Mouse (Mus musculus) midbrain, embryonic 11.5 days (tissue): ENCODE measurements around the gene Usp7. TPM values are rescaled to one million over a fixed set of nuclear protein-coding genes. Genes with fewer than 3 reads are reported as not detected.

Experiments used
- ATAC-seq: fragments of 200-750 bp; cut with Nextera tagmentation; 2 replicates; pipeline ENCODE4 v1.8.0; 2017; ENCODE audit warnings: moderate TSS enrichment, moderate library complexity; ENCODE audit not compliant: low FRiP score
- DNase-seq: peaks from one replicate; pipeline ENCODE4 v3.0.0; 2015; ENCODE audit warnings: low spot score; ENCODE audit errors: missing footprints
- H3K27ac ChIP-seq: fragments of 300-500 bp; sonication (generic); 2 replicates; pipeline ENCODE4 v1.5.1; 2014; ENCODE audit warnings: low read depth, low read length
- H3K27me3 ChIP-seq: fragments of 300-500 bp; sonication (generic); 2 replicates; pipeline ENCODE4 v1.6.1; 2014; ENCODE audit warnings: mild to moderate bottlenecking, low read length, moderate library complexity, mixed read lengths; ENCODE audit not compliant: control insufficient read depth, insufficient read depth
- H3K36me3 ChIP-seq: fragments of 300-500 bp; sonication (generic); 2 replicates; pipeline ENCODE4 v1.6.1; 2014; ENCODE audit warnings: mild to moderate bottlenecking, low read length, moderate library complexity, mixed read lengths; ENCODE audit not compliant: control insufficient read depth, insufficient read depth
- H3K4me1 ChIP-seq: fragments of 300-500 bp; sonication (generic); 2 replicates; pipeline ENCODE4 v1.6.1; 2014; ENCODE audit warnings: low read length; ENCODE audit not compliant: control insufficient read depth, insufficient read depth
- H3K4me2 ChIP-seq: fragments of 300-500 bp; sonication (generic); 2 replicates; pipeline ENCODE4 v1.6.1; 2014; ENCODE audit warnings: mild to moderate bottlenecking, moderate library complexity
- H3K4me3 ChIP-seq: fragments of 300-500 bp; sonication (generic); 2 replicates; pipeline ENCODE4 v1.5.1; 2014; ENCODE audit warnings: low read depth, low read length
- H3K9ac ChIP-seq: fragments of 300-500 bp; sonication (generic); 2 replicates; pipeline ENCODE4 v1.6.1; 2014; ENCODE audit warnings: low read length
- H3K9me3 ChIP-seq: fragments of 300-500 bp; sonication (generic); 2 replicates; pipeline ENCODE4 v1.6.1; 2016; ENCODE audit warnings: low read length; ENCODE audit not compliant: control insufficient read depth
- WGBS: fragments of 180-500 bp; shearing (Covaris S2); extraction: QIAGEN DNeasy Blood & Tissue Kit; methylation state at CpG from one replicate; pipeline ENCODE4 v1.1.7; 2014; 5-methylcytosine and 5-hydroxymethylcytosine counted together
- polyA plus RNA-seq: library from polyadenylated mRNA; unstranded; fragments of >200 nt; fragmentation: Nextera tagmentation; extraction: Ambion mirVana; gene quantifications from 2 replicates; pipeline ENCODE4 v1.2.1, GENCODE M21; 2014

Gene Usp7
- polyA plus RNA-seq, 1 experiment from 2014 or later: 35.7 TPM

DNA sequence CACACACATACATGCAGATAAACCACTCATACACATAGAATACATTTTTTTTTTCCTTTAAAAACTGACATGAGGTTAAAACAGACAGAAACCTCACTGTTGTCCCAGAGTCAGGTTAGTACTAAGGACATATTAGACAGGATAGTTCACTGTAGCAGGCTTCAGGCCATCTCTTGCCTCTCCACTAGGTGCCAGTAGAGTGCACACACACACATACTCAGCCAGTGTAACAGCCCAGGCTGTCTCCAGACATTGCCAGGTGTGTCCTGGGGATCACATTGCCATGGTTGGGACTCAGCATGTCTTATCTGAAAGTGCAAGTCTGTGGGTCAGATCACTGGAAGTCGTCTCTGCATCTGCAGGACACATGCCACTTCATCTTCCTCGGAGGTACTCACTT is 148.3 kb downstream of the Usp7 start:
- Histone ChIP-seq H3K4me2 (no peak overlapping the region), H3K4me3 (no peak overlapping the region), H3K36me3 (peaks cover 8% of the 10 kb centered on the region), H3K4me1 (no peaks in the 10 kb centered on the region), H3K9ac (no peak overlapping the region), H3K9me3 (no peaks in the 10 kb centered on the region), H3K27me3 (no peaks in the 10 kb centered on the region), H3K27ac (no peak overlapping the region)
- 79% methylated on average over 2 of the region's 2 CpGs for WGBS
- ATAC-seq (no peak; the same call in 1 of the 2 replicates), DNase-seq (no peak)

Other genes starting within 250 kb of the Usp7 start
- 36.3 and 38.0 TPM in 2 replicates for gene Pmm2, start 154.6 kb downstream of the Usp7 start, polyA plus RNA-seq
- 19.0 and 23.1 TPM in 2 replicates for gene Tmem186, start 154.6 kb downstream of the Usp7 start, polyA plus RNA-seq
- 82.5 and 85.0 TPM in 2 replicates for gene Carhsp1, start 120.2 kb downstream of the Usp7 start, polyA plus RNA-seq
- not detected in 2 replicates for gene Gm5767, start 111.5 kb downstream of the Usp7 start, polyA plus RNA-seq
- gene 1810013L24Rik, start 37.8 kb upstream of the Usp7 start, polyA plus RNA-seq: 21.6 and 23.7 TPM in 2 replicates